Mouse (Mus musculus) myocyte (in vitro differentiated cells): ENCODE data around the gene Tmem132a. TPM values are rescaled to one million over a fixed set of nuclear protein-coding genes. Genes with fewer than 3 reads are reported as not detected.

Source experiments
- H3K27me3 ChIP-seq: one replicate; pipeline ENCODE4 v1.6.1; 2011; ENCODE audit not compliant: control insufficient read depth, insufficient read depth, insufficient read length
- H3K36me3 ChIP-seq: one replicate; pipeline ENCODE4 v1.6.1; 2011; ENCODE audit not compliant: control insufficient read depth, insufficient read depth
- H3K4me2 ChIP-seq: one replicate; pipeline ENCODE4 v1.6.1; 2011; ENCODE audit warnings: low read depth, control low read depth
- H3K4me3 ChIP-seq: one replicate; pipeline ENCODE4 v1.5.1; 2011; ENCODE audit warnings: mild to moderate bottlenecking, control low read depth, moderate library complexity
- H3K79me2 ChIP-seq: one replicate; pipeline ENCODE4 v1.6.1; 2011; ENCODE audit not compliant: control insufficient read depth, insufficient read depth
- H3ac ChIP-seq: one replicate; pipeline ENCODE4 v1.6.1; 2011; ENCODE audit not compliant: control insufficient read depth, insufficient read length
- CEBPB ChIP-seq: IDR thresholded peaks from 2 replicates; pipeline ENCODE4 v1.6.1; 2011; ENCODE audit warnings: mild to moderate bottlenecking, moderate library complexity; ENCODE audit not compliant: poor library complexity, insufficient read depth, severe bottlenecking
- E2F4 ChIP-seq: IDR thresholded peaks from one replicate; pipeline ENCODE4 v1.6.1; 2011; ENCODE audit warnings: mild to moderate bottlenecking, control low read depth, moderate library complexity; ENCODE audit not compliant: insufficient read depth
- MAX ChIP-seq: IDR thresholded peaks from one replicate; pipeline ENCODE4 v1.6.1; 2011; ENCODE audit warnings: low read depth, mild to moderate bottlenecking, control low read depth
- MYOD1 ChIP-seq, 3 experiments: IDR thresholded peaks; one replicate each; pipeline ENCODE4 v1.6.1; 2011; ENCODE audit warnings: control low read depth in 2 of 3, low read depth in 2 of 3, mild to moderate bottlenecking in 2 of 3, moderate library complexity in 1 of 3; ENCODE audit not compliant: insufficient read length in 2 of 3, control insufficient read depth in 1 of 3
- MYOG ChIP-seq, 3 experiments: IDR thresholded peaks; one replicate each; pipeline ENCODE4 v1.6.1; 2011; ENCODE audit warnings: control low read depth in 2 of 3, low read depth in 2 of 3, mild to moderate bottlenecking in 2 of 3; ENCODE audit not compliant: insufficient read length in 2 of 3, control insufficient read depth in 1 of 3, insufficient read depth in 1 of 3
- POLR2A ChIP-seq: IDR thresholded peaks from one replicate; pipeline ENCODE4 v1.6.1; 2011; ENCODE audit warnings: low read depth, mild to moderate bottlenecking, control low read depth, moderate library complexity; ENCODE audit not compliant: insufficient read length
- POLR2AphosphoS2 ChIP-seq: IDR thresholded peaks from one replicate; pipeline ENCODE4 v1.6.1; 2011; ENCODE audit warnings: low read depth, control low read depth; ENCODE audit not compliant: insufficient read length
- REST ChIP-seq: IDR thresholded peaks from one replicate; pipeline ENCODE4 v1.6.1; 2011; ENCODE audit warnings: mild to moderate bottlenecking, control low read depth, moderate library complexity; ENCODE audit not compliant: insufficient read depth, insufficient read length
- SRF ChIP-seq: IDR thresholded peaks from one replicate; pipeline ENCODE4 v1.6.1; 2011; ENCODE audit warnings: low read depth; ENCODE audit not compliant: control insufficient read depth, insufficient read length
- TCF12 ChIP-seq: IDR thresholded peaks from one replicate; pipeline ENCODE4 v1.6.1; 2011; ENCODE audit warnings: mild to moderate bottlenecking, control low read depth; ENCODE audit not compliant: poor library complexity, insufficient read depth, severe bottlenecking
- TCF3 ChIP-seq: IDR thresholded peaks from one replicate; pipeline ENCODE4 v1.6.1; 2011; ENCODE audit warnings: low read depth, control low read depth; ENCODE audit not compliant: insufficient read length
- USF1 ChIP-seq: IDR thresholded peaks from one replicate; pipeline ENCODE4 v1.6.1; 2011; ENCODE audit warnings: low read depth, mild to moderate bottlenecking, control low read depth, moderate library complexity
- polyA plus RNA-seq: library from polyadenylated mRNA; unstranded; fragments of >200 nt; fragmentation: generic; extraction: Trizol; gene quantifications from one replicate; pipeline ENCODE4 v1.2.1, GENCODE M21; 2012; ENCODE audit warnings: missing spikeins

Tmem132a gene
- polyA plus RNA-seq, 1 experiment: 118 TPM

DNA sequence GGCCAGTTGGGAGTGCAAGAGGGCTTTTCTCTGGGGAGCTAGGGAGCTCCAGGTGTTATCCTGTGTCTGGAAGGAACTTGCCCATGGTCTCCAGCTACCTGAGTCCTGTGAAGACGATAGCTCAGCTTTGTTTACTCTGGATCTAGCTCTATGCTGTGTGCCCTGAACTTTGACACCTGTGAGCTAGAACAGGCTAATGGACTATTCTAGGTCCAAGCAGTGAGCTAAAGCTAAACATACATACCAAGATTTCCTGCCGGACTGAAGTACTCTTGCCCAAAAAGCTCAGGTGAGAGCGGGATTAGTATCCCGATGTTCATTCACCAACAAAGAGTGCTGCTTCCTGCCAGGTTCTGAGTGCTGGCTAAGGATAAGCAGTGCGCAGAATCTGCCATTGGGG, 34.8 kb upstream of the Tmem132a start:
- H3K36me3 ChIP-seq: peaks cover 56% of the 10 kb centered on the region
- H3K79me2 ChIP-seq: no peaks in the 10 kb centered on the region
- no peaks in the 10 kb centered on the region for H3K27me3 ChIP-seq
- H3K4me2 ChIP-seq: no peak overlapping the region
- TF ChIP-seq SRF (no peak), USF1 (no peak), CEBPB (no peak), POLR2A (no peak)
- H3K4me3 ChIP-seq: no peak overlapping the region
- H3ac ChIP-seq: no peak overlapping the region

DNA sequence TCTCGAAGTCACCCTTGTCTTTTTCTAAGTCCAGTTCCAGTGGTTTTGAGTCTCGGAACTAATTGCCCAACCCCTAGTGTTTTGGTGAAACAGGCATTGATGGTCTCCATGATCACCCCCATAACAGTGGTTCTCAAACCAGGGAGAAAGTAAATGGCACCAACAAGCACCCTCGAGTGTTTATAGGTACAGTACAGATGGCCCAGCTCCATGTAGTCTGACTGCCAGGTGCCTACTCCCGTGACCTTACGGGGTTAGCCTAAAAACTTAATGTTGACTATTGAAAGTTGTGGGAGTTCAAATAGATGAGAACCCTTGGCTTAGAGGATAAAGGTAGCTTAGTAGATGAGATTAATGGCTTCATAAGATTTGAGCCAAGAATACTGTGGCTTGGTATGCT, 31.3 kb upstream of the Tmem132a start:
- no peak overlapping the region for H3K4me2 ChIP-seq
- TF ChIP-seq MAX (no peak), MYOD1 (IDR thresholded peaks at IDR 0.05; ENCODE audit: control insufficient read depth in 1 of 3, insufficient read length in 2 of 3, low read depth in 2 of 3) (no peak), TCF12 (no peak), SRF (no peak)
- H3K79me2 ChIP-seq: peaks cover 27% of the 10 kb centered on the region
- H3ac ChIP-seq: no peak overlapping the region
- H3K36me3 ChIP-seq: peaks cover 61% of the 10 kb centered on the region
- H3K4me3 ChIP-seq: no peak overlapping the region
- H3K27me3 ChIP-seq: no peaks in the 10 kb centered on the region

DNA sequence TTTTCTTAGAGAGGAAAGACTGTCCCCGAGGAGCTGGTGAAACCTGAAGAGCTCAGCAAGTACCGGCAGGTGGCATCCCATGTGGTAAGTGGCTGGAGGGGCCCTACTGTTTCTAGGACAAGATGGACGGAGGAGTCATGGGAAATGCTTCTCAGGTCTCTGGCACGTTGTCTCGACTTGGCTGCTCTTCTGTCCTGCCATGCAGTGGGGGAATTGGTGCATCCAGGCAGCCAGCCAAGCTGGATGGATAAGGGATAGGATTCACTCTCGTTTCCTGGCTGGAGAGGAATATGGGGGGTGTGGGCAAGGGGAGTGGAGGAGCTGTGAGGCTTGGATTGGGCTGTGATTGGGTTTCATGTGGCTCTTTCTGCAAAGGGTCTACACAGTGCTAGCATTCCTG, 30.6 kb upstream of the Tmem132a start:
- no peak for TF ChIP-seq MAX
- TF ChIP-seq REST: no peak
- no peak for TF ChIP-seq E2F4
- no peak for TF ChIP-seq SRF
- TF ChIP-seq POLR2A: no peak
- no peak for TF ChIP-seq USF1
- no peak for TF ChIP-seq MYOD1 (IDR thresholded peaks at IDR 0.05; ENCODE audit: control insufficient read depth in 1 of 3, insufficient read length in 2 of 3, low read depth in 2 of 3)
- no peak for TF ChIP-seq MYOG (IDR thresholded peaks at IDR 0.05; ENCODE audit: control insufficient read depth in 1 of 3, insufficient read depth in 1 of 3, insufficient read length in 2 of 3, low read depth in 2 of 3)
- no peak for TF ChIP-seq POLR2AphosphoS2
- no peak for TF ChIP-seq TCF12
- no peak for TF ChIP-seq TCF3
- TF ChIP-seq CEBPB: no peak
- Histone ChIP-seq H3K27me3 (no peaks in the 10 kb centered on the region), H3K36me3 (peaks cover 61% of the 10 kb centered on the region), H3K79me2 (peaks cover 34% of the 10 kb centered on the region), H3ac (no peak overlapping the region), H3K4me2 (no peak overlapping the region), H3K4me3 (no peak overlapping the region)

DNA sequence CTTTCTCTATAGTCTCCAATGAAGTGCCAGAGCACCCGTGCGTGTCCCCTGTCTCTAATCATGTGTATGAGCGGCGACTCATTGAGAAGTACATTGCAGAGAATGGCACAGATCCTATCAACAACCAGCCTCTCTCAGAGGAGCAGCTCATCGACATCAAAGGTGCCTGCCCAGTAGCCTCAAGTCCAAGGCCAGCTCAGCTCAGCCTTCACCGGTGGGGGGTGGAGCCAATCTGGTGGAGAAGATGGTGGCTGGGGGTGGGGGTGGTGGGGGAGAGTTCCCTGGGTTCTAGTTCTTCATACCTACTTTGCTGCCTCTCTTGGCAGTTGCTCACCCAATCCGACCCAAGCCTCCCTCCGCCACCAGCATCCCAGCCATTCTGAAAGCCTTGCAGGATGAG, 27.8 kb upstream of the Tmem132a start:
- Histone ChIP-seq H3K4me3 (no peak overlapping the region), H3K4me2 (peak overlapping the region; percentile 98), H3K79me2 (peaks cover 35% of the 10 kb centered on the region), H3K36me3 (peaks cover 42% of the 10 kb centered on the region), H3K27me3 (no peaks in the 10 kb centered on the region), H3ac (no peak overlapping the region)
- TF ChIP-seq SRF (no peak), REST (no peak), MYOG (IDR thresholded peaks at IDR 0.05; ENCODE audit: control insufficient read depth in 1 of 3, insufficient read depth in 1 of 3, insufficient read length in 2 of 3, low read depth in 2 of 3) (no peak), TCF3 (no peak), POLR2AphosphoS2 (no peak), MAX (no peak), CEBPB (no peak), POLR2A (no peak), USF1 (no peak), E2F4 (no peak), TCF12 (no peak), MYOD1 (IDR thresholded peaks at IDR 0.05; ENCODE audit: control insufficient read depth in 1 of 3, insufficient read length in 2 of 3, low read depth in 2 of 3) (no peak)

- Histone ChIP-seq H3K4me3 (peak overlapping the region; percentile 84), H3ac (no peak overlapping the region), H3K36me3 (peaks cover 36% of the 10 kb centered on the region), H3K27me3 (no peaks in the 10 kb centered on the region), H3K4me2 (peak overlapping the region; percentile 98), H3K79me2 (peaks cover 35% of the 10 kb centered on the region)
- TF ChIP-seq TCF12 (no peak), MYOG (IDR thresholded peaks at IDR 0.05; ENCODE audit: control insufficient read depth in 1 of 3, insufficient read depth in 1 of 3, insufficient read length in 2 of 3, low read depth in 2 of 3) (peak in 1 of 3 experiments; percentile 40)
Observed at GRCm38 (mm10) chr19:10896849-10897248, 27.1 kb upstream of the Tmem132a start.
